In genomic region chr9:58271109-58271508, GRCm38 (mm10) we compare ENCODE assay signal across 26 mouse cellular contexts. TPM values are rescaled to one million over a fixed set of nuclear protein-coding genes. Genes with fewer than 3 reads are reported as not detected.
DNase-seq lines count a peak whose midpoint lies in the region; ATAC-seq and TF ChIP-seq lines count a peak whose summit lies in the region.
"Had no signal": no experiment of that assay in that cellular context is flagged by ENCODE, and none has a peak within 500 bp of the region (broad histone marks: within the 10 kb centered on the region; RNA-seq: fewer than 3 reads in every experiment).

No protein-coding gene starts in this region.

- H3K9me3 ChIP-seq in CH12.LX (replicated peaks; ENCODE audit: low read length) = no peaks in the 10 kb centered on the region
- H3K9me3 ChIP-seq: embryonic facial prominence, embryonic 10.5 days; G1E; hindbrain, embryonic 13.5 days; liver, embryonic 13.5 days; midbrain, embryonic 15.5 days; neural tube, embryonic 12.5 days had no signal

- in situ Hi-C loops in CH12.LX (cut with MboI; ENCODE audit: low pct_ligation_motif_present, low pct_unique_long_range_greater_than_20kb, low sequenced_read_pairs) = loop anchor here (25.0 kb wide), 1 partner anchor 459 kb away; no protein-coding TSS in a partner anchor

- H3K36me3 ChIP-seq in spleen, adult 2 months (ENCODE audit: control insufficient read depth, insufficient read depth, low read length) = no peaks in the 10 kb centered on the region
- no peaks in the 10 kb centered on the region for H3K36me3 ChIP-seq in CH12.LX (replicated peaks in 1 of 2; ENCODE audit: control insufficient read depth in 1 of 2, insufficient read depth in 1 of 2, low read length in 1 of 2)
- H3K36me3 ChIP-seq in splenic B cell, adult 2 months (ENCODE audit: control insufficient read depth, insufficient read depth, low read length, poor library complexity, severe bottlenecking) = no peaks in the 10 kb centered on the region
- H3K36me3 ChIP-seq: embryonic facial prominence, embryonic 10.5 days; G1E; hindbrain, embryonic 13.5 days; liver, embryonic 13.5 days; midbrain, embryonic 15.5 days; neural tube, embryonic 12.5 days had no signal

- peaks cover 43% of the 10 kb centered on the region; the same call in 1 of the 2 replicates for H3K4me1 ChIP-seq in spleen, adult 2 months (ENCODE audit: control insufficient read depth, insufficient read depth, insufficient read length)
- peaks cover 23 to 87% of the 10 kb centered on the region in 2 experiments for H3K4me1 ChIP-seq in CH12.LX (ENCODE audit: control insufficient read depth in 1 of 2, insufficient read depth in 2 of 2)
- H3K4me1 ChIP-seq: midbrain, embryonic 15.5 days had no signal

- peak overlapping the region; percentile 93 for H3K27ac ChIP-seq in spleen, adult 2 months (ENCODE audit: insufficient read depth, low read length)
- H3K27ac ChIP-seq in CH12.LX (ENCODE audit: insufficient read depth, low read depth) = peak overlapping the region; percentile 70
- H3K27ac ChIP-seq: embryonic facial prominence, embryonic 10.5 days; gastrocnemius, adult 2 months; hindbrain, embryonic 13.5 days; liver, embryonic 13.5 days; midbrain, embryonic 15.5 days; neural tube, embryonic 12.5 days; stomach, postnatal 0 days had no signal

- peak; percentile 29 for ATAC-seq in granulocyte monocyte progenitor cell, adult 5-6 weeks (replicated peaks; ENCODE audit: poor library complexity, severe bottlenecking)
- no peak for ATAC-seq in megakaryocyte progenitor cell, adult 5-6 weeks (replicated peaks; ENCODE audit: poor library complexity)
- ATAC-seq: forebrain, embryonic 16.5 days; midbrain, embryonic 15.5 days had no signal

- no peak for TF ChIP-seq POLR2A in spleen, adult 2 months (IDR thresholded peaks at IDR 0.05; ENCODE audit: low read depth, low read length)
- TF ChIP-seq POLR2A in CH12.LX (IDR thresholded peaks at IDR 0.05; ENCODE audit: low read depth, low read length) = no peak

- H3K4me2 ChIP-seq in CH12.LX (ENCODE audit: insufficient read depth, low read depth, poor library complexity, severe bottlenecking) = no peak overlapping the region
- H3K4me2 ChIP-seq: hindbrain, embryonic 13.5 days; liver, embryonic 13.5 days; midbrain, embryonic 15.5 days; neural tube, embryonic 12.5 days had no signal

- no peaks in the 10 kb centered on the region for H3K27me3 ChIP-seq in spleen, adult 2 months (ENCODE audit: control insufficient read depth, insufficient read depth, low read length)
- no peaks in the 10 kb centered on the region for H3K27me3 ChIP-seq in CH12.LX (replicated peaks)
- no peaks in the 10 kb centered on the region for H3K27me3 ChIP-seq in splenic B cell, adult 2 months (ENCODE audit: control insufficient read depth, insufficient read depth, low read length, poor library complexity, severe bottlenecking)
- H3K27me3 ChIP-seq: hindbrain, embryonic 13.5 days; liver, embryonic 13.5 days; midbrain, embryonic 15.5 days; neural tube, embryonic 12.5 days had no signal

- DNase-seq in spleen, adult 2 months (ENCODE audit: low read depth in 1 of 2, low spot score in 2 of 2) = peak; percentile 71 to 83
- DNase-seq in spleen, adult 12 weeks (ENCODE audit: low spot score) = no peak
- DNase-seq in CH12.LX (ENCODE audit: extremely low read depth) = peak; percentile 87
- DNase-seq in splenic B cell, adult 2 months (ENCODE audit: low read depth, low spot score) = peak; percentile 93
- no peak for DNase-seq in left cerebral cortex, postnatal 25 days (ENCODE audit: low spot score in 2 of 2)
- DNase-seq: adrenal gland, postnatal 36 days; cerebellum, postnatal 25 days; gastrocnemius, adult 2 months; heart, adult 2 months; heart, postnatal 10 days; kidney, adult 11 months; kidney, postnatal 25 days; left cerebral cortex, postnatal 4 days; liver, embryonic 13.5 days; lung, postnatal 14 days; thymus, postnatal 4 days had no signal

- TF ChIP-seq EP300 in CH12.LX (IDR thresholded peaks at IDR 0.05; ENCODE audit: low read length) = peak; percentile 99

- 16% methylated on average over 3 of the region's 3 CpGs for WGBS in spleen, adult 2 months

- TF ChIP-seq RAD21 in CH12.LX (IDR thresholded peaks at IDR 0.05; ENCODE audit: low read depth, low read length) = no peak

- no peak for TF ChIP-seq CTCF in spleen, adult 2 months (IDR thresholded peaks at IDR 0.05; ENCODE audit: extremely low read depth, insufficient read depth, insufficient read length, insufficient replicate concordance)
- TF ChIP-seq CTCF in CH12.LX (conservative IDR thresholded peaks at IDR 0.05 in 1 of 2, IDR thresholded peaks at IDR 0.05 in 1 of 2; ENCODE audit: low read depth in 2 of 2, low read length in 2 of 2) = no peak

- no peak overlapping the region for H3K4me3 ChIP-seq in spleen, adult 2 months (ENCODE audit: extremely low read depth, insufficient read depth, insufficient read length)
- no peak overlapping the region for H3K4me3 ChIP-seq in CH12.LX (replicated peaks in 1 of 3; ENCODE audit: low read depth in 2 of 3, low read length in 2 of 3, poor library complexity in 1 of 3)
- H3K4me3 ChIP-seq: embryonic facial prominence, embryonic 10.5 days; erythroblast, embryonic 14.5 days; gastrocnemius, adult 2 months; heart, adult 2 months; hindbrain, embryonic 13.5 days; liver, embryonic 13.5 days; midbrain, embryonic 15.5 days; neural tube, embryonic 12.5 days had no signal

- dilution Hi-C loops in CH12.LX (cut with MboI; ENCODE audit: extremely low pct_ligation_motif_present, extremely low pct_unique_long_range_greater_than_20kb, low sequenced_read_pairs) = no loop called here

- intact Hi-C loops in left cerebral cortex, postnatal 25 days (cut with DNase I) = loop anchor here (2.0 kb wide), 1 partner anchor 44 kb away; no protein-coding TSS in a partner anchor

- no peaks in the 10 kb centered on the region for H3K79me2 ChIP-seq in CH12.LX (replicated peaks; ENCODE audit: control insufficient read depth, extremely low read depth, insufficient read depth, poor library complexity, severe bottlenecking)

- H3K9ac ChIP-seq in CH12.LX (ENCODE audit: insufficient read depth, low read depth) = no peak overlapping the region
- H3K9ac ChIP-seq: hindbrain, embryonic 13.5 days; liver, embryonic 13.5 days; midbrain, embryonic 15.5 days; neural tube, embryonic 12.5 days had no signal

TF ChIP-seq in CH12.LX, 34 proteins besides CTCF, POLR2A, EP300 and RAD21 (continues in another document):
- TF ChIP-seq BHLHE40 (IDR thresholded peaks at IDR 0.05; ENCODE audit: low read depth, low read length) = peak; percentile 95
- peak; percentile 98 for TF ChIP-seq RCOR1 (conservative IDR thresholded peaks at IDR 0.05; ENCODE audit: low read depth, low read length)
- peak; percentile 81 for TF ChIP-seq SIN3A (IDR thresholded peaks at IDR 0.05; ENCODE audit: low read length)
- TF ChIP-seq MEF2A (IDR thresholded peaks at IDR 0.05; ENCODE audit: borderline replicate concordance, low read depth, low read length) = peak; percentile 99
- TF ChIP-seq JUN (IDR thresholded peaks at IDR 0.05; ENCODE audit: insufficient read depth, low read depth, low read length) = peak; percentile 90
- TF ChIP-seq NRF1 (IDR thresholded peaks at IDR 0.05; ENCODE audit: low read depth, low read length) = no peak
- 0 out of 2 replicates have a peak, but pooled peaks have one; percentile 40 for TF ChIP-seq MAX (IDR thresholded peaks at IDR 0.05; ENCODE audit: low read length)
- TF ChIP-seq MAFK (IDR thresholded peaks at IDR 0.05; ENCODE audit: insufficient replicate concordance, low read length) = peak; percentile 78; the same call in 1 of the 2 replicates
- no peak for TF ChIP-seq ELF1 (IDR thresholded peaks at IDR 0.05; ENCODE audit: low read depth, low read length)
- peak; percentile 97 for TF ChIP-seq TCF12 (IDR thresholded peaks at IDR 0.05; ENCODE audit: low read depth, low read length)
- no peak for TF ChIP-seq E2F4 (IDR thresholded peaks at IDR 0.05; ENCODE audit: insufficient replicate concordance, low read depth, low read length)
- peak; percentile 85 for TF ChIP-seq MAZ (IDR thresholded peaks at IDR 0.05; ENCODE audit: low read depth, low read length)
- peak; percentile 98 for TF ChIP-seq ETS1 (conservative IDR thresholded peaks at IDR 0.05; ENCODE audit: low read depth, low read length)
- no peak for TF ChIP-seq USF1 (IDR thresholded peaks at IDR 0.05; ENCODE audit: low read depth, low read length)
- peak; percentile 56; the same call in 1 of the 2 replicates for TF ChIP-seq MYC (IDR thresholded peaks at IDR 0.05; ENCODE audit: low read depth, low read length)
- TF ChIP-seq IRF4 (IDR thresholded peaks at IDR 0.05; ENCODE audit: low read depth, low read length) = peak; percentile 99

RNA-seq across cellular contexts. Expression of gene Stoml1, which starts 18.1 kb away (rescaled TPM):
- 55.5 and 63.5 TPM in 2 replicates for polyA plus RNA-seq in spleen, adult 2 months (2012; rRNA removed)
- total RNA-seq in CH12.LX (2012; rRNA removed) (40.7 and 41.1 TPM in 2 replicates), CH12.LX (2014; rRNA removed) (35.3 and 35.4 TPM in 2 replicates)
- polyA plus RNA-seq in CH12.LX (2012; ENCODE audit: insufficient read length, low read depth) = 34.0 and 35.4 TPM in 2 replicates
- total RNA-seq in granulocyte monocyte progenitor cell, adult 5-6 weeks (2014; fragmentation: Nextera tagmentation) = 10.4 and 11.6 TPM in 2 replicates
- 6.3 and 17.7 TPM in 2 replicates for total RNA-seq in granulocyte monocyte progenitor cell, adult 5-6 weeks (2017)
- 10 to 100 TPM; 64.3 to 71.4 TPM for total RNA-seq in left cerebral cortex, postnatal 25 days (2021)
- 1.9 and 6.7 TPM in 2 replicates for total RNA-seq in megakaryocyte progenitor cell, adult 5-6 weeks (2015)
- total RNA-seq in megakaryocyte progenitor cell, adult 5-6 weeks (2017) = 7.3 and 7.9 TPM in 2 replicates
- polyA plus RNA-seq: erythroblast, embryonic 14.5 days had no signal

RNA-seq across cellular contexts. Expression of gene Pml, which starts 21.5 kb away (rescaled TPM):
- polyA plus RNA-seq in spleen, adult 2 months (2012; rRNA removed) = 91.6 and 121 TPM in 2 replicates
- total RNA-seq in CH12.LX (2012; rRNA removed) (21.2 and 26.6 TPM in 2 replicates), CH12.LX (2014; rRNA removed) (6.4 and 8.3 TPM in 2 replicates)
- 54.1 and 56.9 TPM in 2 replicates for polyA plus RNA-seq in CH12.LX (2012; ENCODE audit: insufficient read length, low read depth)
- 49.9 and 57.2 TPM in 2 replicates for total RNA-seq in granulocyte monocyte progenitor cell, adult 5-6 weeks (2014; fragmentation: Nextera tagmentation)
- 9.3 and 10.1 TPM in 2 replicates for total RNA-seq in granulocyte monocyte progenitor cell, adult 5-6 weeks (2017)
- 10 to 100 TPM; 13.0 to 18.2 TPM for total RNA-seq in left cerebral cortex, postnatal 25 days (2021)
- 32.6 and 41.2 TPM in 2 replicates for total RNA-seq in megakaryocyte progenitor cell, adult 5-6 weeks (2015)
- total RNA-seq in megakaryocyte progenitor cell, adult 5-6 weeks (2017) = 13.2 and 14.5 TPM in 2 replicates

RNA-seq across cellular contexts. Expression of gene Loxl1, which starts 41.9 kb away (rescaled TPM):
- 26.6 and 29.5 TPM in 2 replicates for polyA plus RNA-seq in spleen, adult 2 months (2012; rRNA removed)
- total RNA-seq in CH12.LX (2012; rRNA removed) (not detected in 2 replicates), CH12.LX (2014; rRNA removed) (not detected in 2 replicates)
- polyA plus RNA-seq in CH12.LX (2012; ENCODE audit: insufficient read length, low read depth) = not detected in 2 replicates
- total RNA-seq in granulocyte monocyte progenitor cell, adult 5-6 weeks (2014; fragmentation: Nextera tagmentation) = not detected in 2 replicates
- total RNA-seq in granulocyte monocyte progenitor cell, adult 5-6 weeks (2017) = not detected in 2 replicates
- total RNA-seq in left cerebral cortex, postnatal 25 days (2021) = 1 to 10 TPM; 2.0 to 2.6 TPM
- total RNA-seq in megakaryocyte progenitor cell, adult 5-6 weeks (2015) = not detected in 2 replicates
- total RNA-seq in megakaryocyte progenitor cell, adult 5-6 weeks (2017) = not detected in 2 replicates
- total RNA-seq: G1E had no signal
- polyA plus RNA-seq: G1E had no signal

Comparison
In these comparisons a context has a peak if more than half of its experiments do, and no peak if none do; other contexts are left out.
1. DNase-seq: peak in spleen, adult 2 months (2 of 2), CH12.LX (single experiment) and splenic B cell, adult 2 months (single experiment); none in spleen, adult 12 weeks (single experiment) and left cerebral cortex, postnatal 25 days (0 of 2).